ENCODE assay signal across 21 mouse cellular contexts in genomic region chr7:116145030-116145429, GRCm38 (mm10).
DNase-seq lines count a peak whose midpoint lies in the region; ATAC-seq lines count a peak whose summit lies in the region.
"Had no signal": no experiment of that assay in that cellular context is flagged by ENCODE, and none has a peak within 500 bp of the region (broad histone marks: within the 10 kb centered on the region; RNA-seq: fewer than 3 reads in every experiment).

No protein-coding gene starts in this region.

- ATAC-seq in kidney, embryonic 16.5 days (ENCODE audit: low FRiP score, low TSS enrichment): no peak
- ATAC-seq in intestine, embryonic 15.5 days: peak; percentile 85
- ATAC-seq: forebrain, embryonic 14.5 days had no signal

- no peaks in the 10 kb centered on the region for H3K27me3 ChIP-seq in kidney, embryonic 16.5 days (ENCODE audit: insufficient read depth, low read length)
- H3K27me3 ChIP-seq in intestine, embryonic 15.5 days (replicated peaks): no peaks in the 10 kb centered on the region
- H3K27me3 ChIP-seq: embryonic facial prominence, embryonic 15.5 days; heart, embryonic 13.5 days; hindbrain, embryonic 12.5 days had no signal

- 89% methylated on average over 6 of the region's 6 CpGs for WGBS in kidney, embryonic 16.5 days
- WGBS in intestine, embryonic 15.5 days: 69% methylated on average over 6 of the region's 6 CpGs

- H3K9ac ChIP-seq in kidney, embryonic 16.5 days (replicated peaks; ENCODE audit: low read length): no peak overlapping the region
- no peak overlapping the region for H3K9ac ChIP-seq in intestine, embryonic 15.5 days
- H3K9ac ChIP-seq: embryonic facial prominence, embryonic 15.5 days; heart, embryonic 13.5 days; hindbrain, embryonic 12.5 days had no signal

- no peak overlapping the region for H3K4me3 ChIP-seq in kidney, embryonic 16.5 days (ENCODE audit: low read length)
- no peak overlapping the region for H3K4me3 ChIP-seq in intestine, embryonic 15.5 days (replicated peaks)
- H3K4me3 ChIP-seq: embryonic facial prominence, embryonic 15.5 days; erythroblast, embryonic 14.5 days; forebrain, embryonic 10.5 days; heart, embryonic 13.5 days; hindbrain, embryonic 12.5 days had no signal

- H3K9me3 ChIP-seq in kidney, embryonic 16.5 days (ENCODE audit: low read length): no peaks in the 10 kb centered on the region
- H3K9me3 ChIP-seq in intestine, embryonic 15.5 days: no peaks in the 10 kb centered on the region
- H3K9me3 ChIP-seq: embryonic facial prominence, embryonic 15.5 days; forebrain, embryonic 10.5 days; heart, embryonic 13.5 days; hindbrain, embryonic 12.5 days had no signal

- intact Hi-C loops in left cerebral cortex, postnatal 25 days (cut with DNase I): no loop called here

- H3K4me1 ChIP-seq in kidney, embryonic 16.5 days (ENCODE audit: insufficient read depth, low read length): no peaks in the 10 kb centered on the region
- H3K4me1 ChIP-seq in intestine, embryonic 15.5 days (replicated peaks): 0 out of 2 replicates have a peak, but pooled peaks cover 3% of the 10 kb centered on the region
- H3K4me1 ChIP-seq: embryonic facial prominence, embryonic 15.5 days; heart, embryonic 13.5 days; hindbrain, embryonic 12.5 days had no signal

- H3K27ac ChIP-seq in kidney, embryonic 16.5 days (ENCODE audit: low read length): no peak overlapping the region
- H3K27ac ChIP-seq in intestine, embryonic 15.5 days: no peak overlapping the region
- H3K27ac ChIP-seq: embryonic facial prominence, embryonic 15.5 days; forebrain, embryonic 10.5 days; heart, embryonic 13.5 days; hindbrain, embryonic 12.5 days had no signal

- H3K4me2 ChIP-seq in kidney, embryonic 16.5 days (replicated peaks; ENCODE audit: low read depth, low read length): no peak overlapping the region
- no peak overlapping the region for H3K4me2 ChIP-seq in intestine, embryonic 15.5 days (replicated peaks)
- H3K4me2 ChIP-seq: embryonic facial prominence, embryonic 15.5 days; heart, embryonic 13.5 days; hindbrain, embryonic 12.5 days had no signal

- 0 out of 2 replicates have a peak, but pooled peaks cover 1% of the 10 kb centered on the region for H3K36me3 ChIP-seq in kidney, embryonic 16.5 days (ENCODE audit: insufficient read depth, low read length)
- H3K36me3 ChIP-seq in intestine, embryonic 15.5 days: no peaks in the 10 kb centered on the region

- peak; percentile 24 for DNase-seq in kidney, adult 18-20 months
- peak; percentile 73 for DNase-seq in kidney, adult 9 months
- peak; percentile 34 to 71 for DNase-seq in kidney, postnatal 25 days
- DNase-seq in spleen, postnatal 36 days (ENCODE audit: low spot score in 2 of 2): no peak
- no peak for DNase-seq in left cerebral cortex, postnatal 25 days (ENCODE audit: low spot score in 2 of 2)
- DNase-seq in adrenal gland, postnatal 4 days (ENCODE audit: low spot score in 2 of 2): no peak
- DNase-seq: adrenal gland, postnatal 25 days; cerebellum, adult 8-10 months; cerebellum, postnatal 14 days; embryo, embryonic 11 days; gastrocnemius, postnatal 36 days; heart, adult 11 months; heart, postnatal 4 days had no signal

Comparison
In these comparisons a context has a peak if more than half of its experiments do, and no peak if none do; other contexts are left out.
1. DNase-seq: peak in kidney, adult 18-20 months (single experiment), kidney, adult 9 months (single experiment) and kidney, postnatal 25 days (2 of 2); none in spleen, postnatal 36 days (0 of 2), left cerebral cortex, postnatal 25 days (0 of 2) and adrenal gland, postnatal 4 days (0 of 2).